Mouse (Mus musculus): ENCODE measurements around the gene Elfn2. TPM values are rescaled to one million over a fixed set of nuclear protein-coding genes. Genes with fewer than 3 reads are reported as not detected.

Elfn2 gene
- polyA plus RNA-seq, 1 experiment from 2014 or later, result 0.39 TPM

GRCm38 (mm10) chr15:78742831-78743230 is 24.3 kb upstream of the Elfn2 start:
- H3K27me3 ChIP-seq (ENCODE audit: insufficient read depth, poor library complexity, severe bottlenecking), result no peaks in the 10 kb centered on the region
- no peaks in the 10 kb centered on the region for H3K9me3 ChIP-seq
- 92% methylated on average over 7 of the region's 10 CpGs for WGBS
- no peak overlapping the region for H3K27ac ChIP-seq
- no peak overlapping the region for H3K4me3 ChIP-seq
- H3K36me3 ChIP-seq, result no peaks in the 10 kb centered on the region
- peaks cover 15% of the 10 kb centered on the region; the same call in 1 of the 2 replicates for H3K4me1 ChIP-seq (replicated peaks)
- DNase-seq (ENCODE audit: low spot score), result no peak

GRCm38 (mm10) chr15:78740662-78741061 is 22.1 kb upstream of the Elfn2 start:
- 74% methylated on average over 12 of the region's 12 CpGs for WGBS
- no peak for DNase-seq (ENCODE audit: low spot score)

GRCm38 (mm10) chr15:78737146-78737545 is 18.6 kb upstream of the Elfn2 start:
- Histone ChIP-seq H3K36me3 (no peaks in the 10 kb centered on the region), H3K27me3 (ENCODE audit: insufficient read depth, poor library complexity, severe bottlenecking) (peaks cover 15% of the 10 kb centered on the region; the same call in 1 of the 2 replicates), H3K27ac (peak overlapping the region; percentile 76; the same call in 1 of the 2 replicates), H3K9me3 (no peaks in the 10 kb centered on the region), H3K4me1 (replicated peaks) (peaks cover 30% of the 10 kb centered on the region), H3K4me3 (no peak overlapping the region)
- no peak for DNase-seq (ENCODE audit: low spot score)
- WGBS, result 73% methylated on average over 6 of the region's 6 CpGs

More at GRCm38 (mm10) chr15:78740662-78741061, 22.1 kb upstream of the Elfn2 start:
- H3K9me3 ChIP-seq, result no peaks in the 10 kb centered on the region
- H3K4me3 ChIP-seq, result no peak overlapping the region
- H3K36me3 ChIP-seq, result no peaks in the 10 kb centered on the region
- H3K27me3 ChIP-seq (ENCODE audit: insufficient read depth, poor library complexity, severe bottlenecking), result peaks cover 10% of the 10 kb centered on the region; the same call in 1 of the 2 replicates
- H3K4me1 ChIP-seq (replicated peaks), result peaks cover 34% of the 10 kb centered on the region
- H3K27ac ChIP-seq, result no peak overlapping the region

- H3K27ac ChIP-seq, result peak overlapping the region; percentile 76
Measured at GRCm38 (mm10) chr15:78736681-78737100, 18.1 kb upstream of the Elfn2 start.

GRCm38 (mm10) chr15:78736181-78736579 is 17.6 kb upstream of the Elfn2 start:
- Histone ChIP-seq H3K4me1 (replicated peaks) (peaks cover 30% of the 10 kb centered on the region), H3K9me3 (no peaks in the 10 kb centered on the region), H3K4me3 (no peak overlapping the region), H3K27me3 (ENCODE audit: insufficient read depth, poor library complexity, severe bottlenecking) (peaks cover 15% of the 10 kb centered on the region; the same call in 1 of the 2 replicates), H3K27ac (peak overlapping the region; percentile 76), H3K36me3 (no peaks in the 10 kb centered on the region)
- WGBS, result 65% methylated on average over 3 of the region's 3 CpGs
- no peak for DNase-seq (ENCODE audit: low spot score)

More at GRCm38 (mm10) chr15:78736681-78737100, 18.1 kb upstream of the Elfn2 start:
- Histone ChIP-seq H3K9me3 (no peaks in the 10 kb centered on the region), H3K4me1 (replicated peaks) (peaks cover 30% of the 10 kb centered on the region), H3K36me3 (no peaks in the 10 kb centered on the region), H3K27me3 (ENCODE audit: insufficient read depth, poor library complexity, severe bottlenecking) (peaks cover 15% of the 10 kb centered on the region; the same call in 1 of the 2 replicates), H3K4me3 (no peak overlapping the region)
- DNase-seq (ENCODE audit: low spot score), result no peak
- WGBS, result 66% methylated on average over 7 of the region's 7 CpGs

GRCm38 (mm10) chr15:78735431-78736180 is 17.0 kb upstream of the Elfn2 start:
- Histone ChIP-seq H3K9me3 (no peaks in the 10 kb centered on the region), H3K27ac (peak overlapping the region; percentile 76), H3K4me3 (no peak overlapping the region), H3K36me3 (no peaks in the 10 kb centered on the region), H3K4me1 (replicated peaks) (peaks cover 30% of the 10 kb centered on the region), H3K27me3 (ENCODE audit: insufficient read depth, poor library complexity, severe bottlenecking) (peaks cover 15% of the 10 kb centered on the region; the same call in 1 of the 2 replicates)
- 49% methylated on average over 17 of the region's 17 CpGs for WGBS
- no peak for DNase-seq (ENCODE audit: low spot score)

GRCm38 (mm10) chr15:78731830-78732229 is 13.3 kb upstream of the Elfn2 start:
- Histone ChIP-seq H3K36me3 (no peaks in the 10 kb centered on the region), H3K9me3 (no peaks in the 10 kb centered on the region), H3K27ac (no peak overlapping the region), H3K4me3 (no peak overlapping the region), H3K27me3 (ENCODE audit: insufficient read depth, poor library complexity, severe bottlenecking) (peaks cover 11% of the 10 kb centered on the region; the same call in 1 of the 2 replicates), H3K4me1 (replicated peaks) (peaks cover 23% of the 10 kb centered on the region)
- WGBS, result 54% methylated on average over 4 of the region's 4 CpGs
- no peak for DNase-seq (ENCODE audit: low spot score)

- Histone ChIP-seq H3K4me3 (no peak overlapping the region), H3K27ac (no peak overlapping the region), H3K27me3 (ENCODE audit: insufficient read depth, poor library complexity, severe bottlenecking) (0 out of 2 replicates have a peak, but pooled peaks cover 5% of the 10 kb centered on the region), H3K36me3 (no peaks in the 10 kb centered on the region), H3K4me1 (replicated peaks) (peaks cover 10% of the 10 kb centered on the region), H3K9me3 (no peaks in the 10 kb centered on the region)
- DNase-seq (ENCODE audit: low spot score), result no peak
- WGBS, result 78% methylated on average over 12 of the region's 12 CpGs
Measured at GRCm38 (mm10) chr15:78730315-78731049, 11.9 kb upstream of the Elfn2 start.

- DNase-seq (ENCODE audit: low spot score), result no peak
Measured at GRCm38 (mm10) chr15:78726697-78727096, 8.1 kb upstream of the Elfn2 start.

GRCm38 (mm10) chr15:78720532-78720931 is 2.0 kb upstream of the Elfn2 start:
- H3K27me3 ChIP-seq (ENCODE audit: insufficient read depth, poor library complexity, severe bottlenecking), result peaks cover 56% of the 10 kb centered on the region
- whole genome bisulfite sequencing, result 74% methylated on average over 7 of the region's 7 CpGs
- no peak for DNase-seq (ENCODE audit: low spot score)
- no peak overlapping the region for H3K27ac ChIP-seq
- H3K4me3 ChIP-seq, result no peak overlapping the region
- no peaks in the 10 kb centered on the region for H3K36me3 ChIP-seq
- no peaks in the 10 kb centered on the region for H3K9me3 ChIP-seq
- peaks cover 40% of the 10 kb centered on the region for H3K4me1 ChIP-seq (replicated peaks)

More at GRCm38 (mm10) chr15:78726697-78727096, 8.1 kb upstream of the Elfn2 start:
- Histone ChIP-seq H3K36me3 (no peaks in the 10 kb centered on the region), H3K27ac (0 out of 2 replicates have a peak overlapping the region, but pooled peaks have one; percentile 36), H3K9me3 (no peaks in the 10 kb centered on the region), H3K4me1 (replicated peaks) (peaks cover 2% of the 10 kb centered on the region; the same call in 1 of the 2 replicates), H3K4me3 (no peak overlapping the region), H3K27me3 (ENCODE audit: insufficient read depth, poor library complexity, severe bottlenecking) (peaks cover 4% of the 10 kb centered on the region; the same call in 1 of the 2 replicates)
- 75% methylated on average over 7 of the region's 7 CpGs for WGBS

- DNase-seq (ENCODE audit: low spot score), result peak; percentile 80
- H3K4me1 ChIP-seq (replicated peaks), result peaks cover 44% of the 10 kb centered on the region
- H3K27ac ChIP-seq, result no peak overlapping the region
- H3K4me3 ChIP-seq, result 0 out of 2 replicates have a peak overlapping the region, but pooled peaks have one; percentile 26
- H3K36me3 ChIP-seq, result no peaks in the 10 kb centered on the region
- WGBS, result 3% methylated on average over 16 of the region's 16 CpGs
- no peaks in the 10 kb centered on the region for H3K9me3 ChIP-seq
- peaks cover 60% of the 10 kb centered on the region for H3K27me3 ChIP-seq (ENCODE audit: insufficient read depth, poor library complexity, severe bottlenecking)
Measured at GRCm38 (mm10) chr15:78720094-78720493, 1.5 kb upstream of the Elfn2 start.

GRCm38 (mm10) chr15:78719416-78719815 is 845 bp upstream of the Elfn2 start:
- 6% methylated on average over 14 of the region's 14 CpGs for WGBS
- H3K36me3 ChIP-seq, result no peaks in the 10 kb centered on the region
- peak; percentile 37 for DNase-seq (ENCODE audit: low spot score)
- no peak overlapping the region for H3K27ac ChIP-seq
- no peaks in the 10 kb centered on the region for H3K9me3 ChIP-seq
- peaks cover 42% of the 10 kb centered on the region for H3K4me1 ChIP-seq (replicated peaks)
- H3K27me3 ChIP-seq (ENCODE audit: insufficient read depth, poor library complexity, severe bottlenecking), result peaks cover 67% of the 10 kb centered on the region
- peak overlapping the region; percentile 63; the same call in 1 of the 2 replicates for H3K4me3 ChIP-seq
